Mouse (Mus musculus): ENCODE data around the gene Rps29. TPM values are rescaled to one million over a fixed set of nuclear protein-coding genes. Genes with fewer than 3 reads are reported as not detected.
"Not testable (repeated sequence)": the region's sequence is repeated elsewhere in the genome, so short reads cannot be mapped to it uniquely, and the experiment has no call there.

Gene Rps29
- total and polyA plus RNA-seq, 3 experiments: 936 to 3,601 (median 2,773) TPM

DNA sequence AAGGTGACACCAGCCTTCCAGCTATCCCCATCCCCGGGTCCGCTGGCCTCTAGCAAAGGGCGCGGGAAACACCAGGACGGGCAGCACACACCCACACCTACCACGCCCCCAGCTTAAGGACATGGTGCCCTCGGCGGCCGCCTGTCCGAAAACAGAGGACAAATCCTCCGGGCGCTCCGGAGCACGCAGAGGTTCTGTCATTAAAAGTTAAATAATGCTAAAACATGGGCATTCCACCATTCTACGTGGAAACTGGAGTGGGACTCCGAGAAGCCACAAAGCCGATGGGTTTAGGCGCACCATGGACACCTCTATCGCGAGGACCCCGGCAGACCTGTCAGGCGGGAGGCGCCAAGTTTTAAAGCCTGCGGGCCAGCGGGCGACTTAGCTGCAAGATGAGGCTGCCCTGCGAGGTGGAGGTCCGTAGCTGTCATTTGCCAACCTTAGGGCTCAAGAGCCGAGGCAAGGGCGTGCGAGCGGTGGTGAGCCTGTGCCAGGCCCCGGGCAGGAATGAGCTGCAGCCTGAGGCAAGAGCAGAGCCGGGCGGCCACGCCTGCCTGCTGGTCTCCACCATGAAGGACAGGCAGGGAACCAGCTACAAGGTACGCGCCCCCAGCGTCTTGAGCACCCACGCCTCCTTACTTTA is 9.6 kb upstream of the Rps29 start, which contains the start of gene Lrr1:
Lrr1 (plus strand) TSS at position 354 of the 646 bp plus-strand sequence.
- H3K4me3 ChIP-seq (ENCODE audit: low read depth, low read length): peak within 1 kb of the TSS; percentile 87
- H3K4me1 ChIP-seq (ENCODE audit: insufficient read depth, low read depth, low read length): peaks cover 42% of the 10 kb centered on the region
- TF ChIP-seq POLR2AphosphoS5 (IDR thresholded peaks at IDR 0.05; ENCODE audit: insufficient replicate concordance, low read depth, low read length) (peak; percentile 72; the same call in 1 of the 2 replicates), TAL1 (conservative IDR thresholded peaks at IDR 0.05; ENCODE audit: low read depth, low read length) (no peak), CTCF (IDR thresholded peaks at IDR 0.05; ENCODE audit: low read depth, low read length) (no peak)
- DNase-seq (ENCODE audit: low spot score) (peak; percentile 88), ATAC-seq (ENCODE audit: extremely low read depth, insufficient number of reproducible peaks, low FRiP score, poor library complexity, severe bottlenecking) (peak; percentile 83)
- no peaks in the 10 kb centered on the region for H3K27me3 ChIP-seq (ENCODE audit: insufficient read depth, low read length)
- H3K36me3 ChIP-seq (replicated peaks): peaks cover 27% of the 10 kb centered on the region
- no peaks in the 10 kb centered on the region for H3K9me3 ChIP-seq (replicated peaks)

GRCm38 (mm10) chr12:69167656-69168460 is 8.9 kb upstream of the Rps29 start:
- peaks cover 42% of the 10 kb centered on the region for H3K4me1 ChIP-seq (ENCODE audit: insufficient read depth, low read depth, low read length)
- H3K36me3 ChIP-seq (replicated peaks): peaks cover 20% of the 10 kb centered on the region
- no peaks in the 10 kb centered on the region for H3K9me3 ChIP-seq (replicated peaks)
- peak overlapping the region; percentile 87 for H3K4me3 ChIP-seq (ENCODE audit: low read depth, low read length)
- peak; percentile 5; the same call in 1 of the 2 replicates for ATAC-seq (ENCODE audit: extremely low read depth, insufficient number of reproducible peaks, low FRiP score, poor library complexity, severe bottlenecking)
- TF ChIP-seq TAL1 (conservative IDR thresholded peaks at IDR 0.05; ENCODE audit: low read depth, low read length) (no peak), POLR2AphosphoS5 (IDR thresholded peaks at IDR 0.05; ENCODE audit: insufficient replicate concordance, low read depth, low read length) (no peak), GATA1 (IDR thresholded peaks at IDR 0.05; ENCODE audit: borderline replicate concordance, low read length) (no peak), CTCF (IDR thresholded peaks at IDR 0.05; ENCODE audit: low read depth, low read length) (no peak), GATA2 (IDR thresholded peaks at IDR 0.05; ENCODE audit: borderline replicate concordance, low read depth, low read length) (no peak)
- H3K27me3 ChIP-seq (ENCODE audit: insufficient read depth, low read length): no peaks in the 10 kb centered on the region
- no peak for DNase-seq (ENCODE audit: low spot score)

GRCm38 (mm10) chr12:69166861-69167581 is 8.0 kb upstream of the Rps29 start:
- Histone ChIP-seq H3K36me3 (replicated peaks) (peaks cover 15% of the 10 kb centered on the region), H3K4me1 (ENCODE audit: insufficient read depth, low read depth, low read length) (peaks cover 41% of the 10 kb centered on the region)
- not testable (repeated sequence) for ATAC-seq (ENCODE audit: extremely low read depth, insufficient number of reproducible peaks, low FRiP score, poor library complexity, severe bottlenecking); H3K4me3 ChIP-seq (ENCODE audit: low read depth, low read length); H3K27me3 ChIP-seq (ENCODE audit: insufficient read depth, low read length); DNase-seq (ENCODE audit: low spot score); H3K9me3 ChIP-seq (replicated peaks)

GRCm38 (mm10) chr12:69164904-69165303 is 5.9 kb upstream of the Rps29 start:
- ATAC-seq (ENCODE audit: extremely low read depth, insufficient number of reproducible peaks, low FRiP score, poor library complexity, severe bottlenecking): no peak
- no peak for DNase-seq (ENCODE audit: low spot score)
- no peaks in the 10 kb centered on the region for H3K36me3 ChIP-seq (replicated peaks)
- peaks cover 32% of the 10 kb centered on the region for H3K4me1 ChIP-seq (ENCODE audit: insufficient read depth, low read depth, low read length)
- H3K9me3 ChIP-seq (replicated peaks): no peaks in the 10 kb centered on the region
- H3K27me3 ChIP-seq (ENCODE audit: insufficient read depth, low read length): no peaks in the 10 kb centered on the region
- TF ChIP-seq POLR2AphosphoS5 (IDR thresholded peaks at IDR 0.05; ENCODE audit: insufficient replicate concordance, low read depth, low read length): no peak
- TF ChIP-seq GATA1 (IDR thresholded peaks at IDR 0.05; ENCODE audit: borderline replicate concordance, low read length): no peak
- no peak for TF ChIP-seq CTCF (IDR thresholded peaks at IDR 0.05; ENCODE audit: low read depth, low read length)
- H3K4me3 ChIP-seq (ENCODE audit: low read depth, low read length): no peak overlapping the region

GRCm38 (mm10) chr12:69163586-69163985 is 4.6 kb upstream of the Rps29 start:
- H3K36me3 ChIP-seq (replicated peaks); H3K9me3 ChIP-seq (replicated peaks); ATAC-seq (ENCODE audit: extremely low read depth, insufficient number of reproducible peaks, low FRiP score, poor library complexity, severe bottlenecking); H3K27me3 ChIP-seq (ENCODE audit: insufficient read depth, low read length); DNase-seq (ENCODE audit: low spot score); H3K4me3 ChIP-seq (ENCODE audit: low read depth, low read length): not testable (repeated sequence)
- H3K4me1 ChIP-seq (ENCODE audit: insufficient read depth, low read depth, low read length): peaks cover 27% of the 10 kb centered on the region

DNA sequence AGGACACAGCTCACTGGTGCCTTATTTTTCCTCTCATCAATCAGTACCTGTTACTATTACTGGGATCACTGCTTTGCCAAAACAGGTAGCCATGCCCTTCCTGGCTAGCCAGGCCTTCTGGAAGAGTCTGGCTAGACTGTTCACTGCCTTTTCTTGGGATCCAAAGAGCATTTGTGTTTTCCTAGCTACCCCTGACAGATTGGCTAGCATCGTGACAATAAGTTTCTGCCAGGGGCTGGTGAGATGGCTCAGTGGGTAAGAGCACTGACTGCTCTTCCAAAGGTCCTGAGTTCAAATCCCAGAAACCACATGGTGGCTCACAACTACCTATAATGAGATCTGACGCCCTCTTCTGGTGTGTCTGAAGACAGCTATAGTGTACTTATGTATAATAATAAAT is 1.7 kb upstream of the Rps29 start:
- H3K4me3 ChIP-seq (ENCODE audit: low read depth, low read length); DNase-seq (ENCODE audit: low spot score); H3K27me3 ChIP-seq (ENCODE audit: insufficient read depth, low read length); H3K9me3 ChIP-seq (replicated peaks); ATAC-seq (ENCODE audit: extremely low read depth, insufficient number of reproducible peaks, low FRiP score, poor library complexity, severe bottlenecking): not testable (repeated sequence)
- Histone ChIP-seq H3K36me3 (replicated peaks) (peaks cover 25% of the 10 kb centered on the region), H3K4me1 (ENCODE audit: insufficient read depth, low read depth, low read length) (peaks cover 32% of the 10 kb centered on the region)

DNA sequence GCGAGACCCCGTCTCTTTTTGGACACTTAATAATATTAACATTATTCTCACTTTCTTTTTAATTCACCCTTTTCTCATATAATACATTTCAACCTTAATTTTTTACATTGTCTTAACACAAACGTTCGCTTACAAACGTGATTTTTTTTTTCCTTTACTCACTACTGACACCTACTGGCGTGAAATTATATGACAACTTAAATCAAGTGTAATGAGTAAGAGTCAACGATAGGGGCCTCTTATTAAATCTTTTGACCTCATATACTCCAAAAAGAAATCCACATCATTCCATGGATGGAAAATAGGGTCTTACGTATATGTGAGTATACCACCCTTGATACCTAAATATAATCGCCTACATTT is 573 bp upstream of the Rps29 start:
- H3K4me1 ChIP-seq (ENCODE audit: insufficient read depth, low read depth, low read length): peaks cover 24% of the 10 kb centered on the region
- no peak for TF ChIP-seq TAL1 (conservative IDR thresholded peaks at IDR 0.05; ENCODE audit: low read depth, low read length)
- TF ChIP-seq CTCF (IDR thresholded peaks at IDR 0.05; ENCODE audit: low read depth, low read length): peak; percentile 62; the same call in 1 of the 2 replicates
- no peaks in the 10 kb centered on the region for H3K27me3 ChIP-seq (ENCODE audit: insufficient read depth, low read length)
- ATAC-seq (ENCODE audit: extremely low read depth, insufficient number of reproducible peaks, low FRiP score, poor library complexity, severe bottlenecking) (peak; percentile 23), DNase-seq (ENCODE audit: low spot score) (no peak)
- H3K9me3 ChIP-seq (replicated peaks): no peaks in the 10 kb centered on the region
- peaks cover 34% of the 10 kb centered on the region for H3K36me3 ChIP-seq (replicated peaks)
- no peak overlapping the region; the same call in 1 of the 2 replicates for H3K4me3 ChIP-seq (ENCODE audit: low read depth, low read length)

All from G1E (cell line).